Mouse (Mus musculus) adrenal gland, postnatal 4 days (tissue): ENCODE measurements around the gene Cd300ld5. TPM values are rescaled to one million over a fixed set of nuclear protein-coding genes. Genes with fewer than 3 reads are reported as not detected.
"Not testable (repeated sequence)": the region's sequence is repeated elsewhere in the genome, so short reads cannot be mapped to it uniquely, and the experiment has no call there.

Experiments used
- DNase-seq, 2 experiments: peaks; one replicate each; pipeline ENCODE4 v3.0.0; 2021 to 2022; ENCODE audit warnings: low spot score in 2 of 2, mixed read lengths in 2 of 2
- total RNA-seq, 2 experiments: library from RNA; stranded (reverse); gene quantifications; 2 replicates each; pipeline ENCODE4 v1.2.3; 2021

The Cd300ld5 gene
- total RNA-seq, 2 experiments from 2014 or later = 1.0 to 1.8 TPM

GRCm38 (mm10) chr11:115049282-115049895, 11.8 kb upstream of the Cd300ld5 start:
- DNase-seq = no peak

DNA sequence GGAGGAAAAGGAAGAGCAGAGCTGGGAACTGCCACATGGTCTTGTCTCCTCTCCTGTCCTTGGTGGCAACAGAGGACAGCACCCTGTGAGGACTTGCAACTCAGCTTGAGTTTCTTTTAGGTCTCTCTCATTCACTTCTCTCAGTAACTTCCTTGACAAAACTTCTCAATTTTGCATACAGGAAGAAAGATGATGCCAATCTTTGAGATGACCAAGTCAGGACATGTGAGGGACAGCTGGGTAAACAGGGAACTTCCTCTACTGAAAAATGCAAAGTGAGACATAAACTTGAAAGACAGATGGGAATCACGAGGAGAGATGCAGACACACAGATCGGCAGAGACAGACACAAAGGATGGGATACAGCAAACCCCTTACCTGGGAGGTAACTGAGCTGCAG, 10.7 kb upstream of the Cd300ld5 start, which contains the start of gene Cd300ld3:
TSS of gene Cd300ld3 (minus strand) at position 151 of the 400 bp plus-strand sequence.
- no peak for DNase-seq

DNA sequence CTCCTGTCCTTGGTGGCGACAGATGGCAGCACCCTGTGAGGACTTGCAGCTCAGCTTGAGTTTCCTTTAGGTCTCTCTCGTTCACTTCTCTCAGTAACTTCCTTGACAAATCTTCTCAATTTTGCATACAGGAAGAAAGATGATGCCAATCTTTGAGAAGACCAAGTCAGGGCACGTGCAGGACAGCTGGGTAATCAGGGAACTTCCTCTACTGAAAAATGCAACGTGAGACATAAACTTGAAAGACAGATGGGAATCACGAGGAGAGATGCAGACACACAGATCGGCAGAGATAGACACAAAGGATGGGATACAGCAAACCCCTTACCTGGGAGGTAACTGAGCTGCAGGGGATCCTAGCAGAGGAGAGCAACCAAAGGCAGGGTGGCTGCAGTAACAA, 10.7 kb downstream of the Cd300ld5 start, which contains the start of gene Cd300ld4:
TSS of gene Cd300ld4 (minus strand) at position 101 of the 400 bp plus-strand sequence.
- not testable (repeated sequence) for DNase-seq

DNA sequence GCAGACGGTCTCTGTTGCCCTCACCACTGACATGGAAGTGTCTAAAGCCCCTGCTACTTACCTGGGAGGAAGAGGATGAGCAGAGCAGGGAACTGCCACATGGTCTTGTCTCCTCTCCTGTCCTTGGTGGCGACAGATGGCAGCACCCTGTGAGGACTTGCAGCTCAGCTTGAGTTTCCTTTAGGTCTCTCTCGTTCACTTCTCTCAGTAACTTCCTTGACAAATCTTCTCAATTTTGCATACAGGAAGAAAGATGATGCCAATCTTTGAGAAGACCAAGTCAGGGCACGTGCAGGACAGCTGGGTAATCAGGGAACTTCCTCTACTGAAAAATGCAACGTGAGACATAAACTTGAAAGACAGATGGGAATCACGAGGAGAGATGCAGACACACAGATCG, 21.5 kb downstream of the Cd300ld5 start, which contains the start of gene Cd300ld2:
TSS of gene Cd300ld2 (minus strand) at position 101 of the 400 bp plus-strand sequence.
- not testable (repeated sequence) for DNase-seq

DNA sequence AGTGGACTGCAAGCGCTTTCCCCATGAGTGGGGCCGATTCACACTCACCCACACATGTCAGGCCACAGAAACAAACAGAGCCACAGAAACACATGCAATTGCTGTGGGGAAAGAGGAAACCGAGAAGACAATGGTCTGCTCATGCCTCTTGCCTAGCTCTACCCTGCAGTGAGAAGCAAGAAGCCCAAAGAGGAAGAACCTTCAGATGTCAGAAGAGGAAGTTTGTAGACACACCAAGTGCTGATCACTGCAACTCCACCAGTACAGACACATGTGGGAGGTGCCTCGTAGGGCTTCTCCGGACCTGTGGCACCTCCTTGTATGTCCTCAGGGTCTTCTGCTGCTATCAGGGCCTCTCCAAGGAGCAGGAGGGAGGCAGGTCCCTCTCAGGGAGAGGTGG, 33.5 kb downstream of the Cd300ld5 start:
- no peak for DNase-seq

DNA sequence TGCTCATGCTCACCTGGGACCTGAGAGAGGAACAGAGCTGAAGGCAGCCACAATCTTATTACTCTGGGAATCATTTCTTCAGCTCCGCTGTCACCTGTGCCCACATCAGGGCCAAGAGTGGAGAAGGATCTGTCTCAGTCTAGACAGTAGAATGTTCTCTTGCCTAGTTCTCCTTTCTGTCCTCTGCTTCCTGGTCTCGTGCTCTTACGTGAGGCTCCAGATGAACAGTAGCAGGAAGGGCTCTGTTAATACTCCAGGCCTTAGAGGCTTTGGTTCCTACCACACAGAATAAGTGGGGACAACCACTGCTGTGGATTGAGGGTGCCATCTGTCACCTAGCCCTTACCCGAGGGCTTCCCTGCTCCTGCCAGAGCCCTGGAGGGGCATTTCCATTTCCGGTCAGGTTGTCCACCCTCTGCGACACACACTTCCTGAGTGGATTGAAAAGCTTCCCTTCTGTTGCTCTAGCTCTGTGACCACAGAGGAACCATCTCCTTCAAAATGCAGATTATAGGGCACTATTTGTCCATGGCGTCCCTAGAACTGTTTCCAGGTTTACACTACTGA, 36.0 kb downstream of the Cd300ld5 start, which contains the start of gene Cd300c2:
TSS of gene Cd300c2 (minus strand) at position 407 of the 567 bp plus-strand sequence.
- DNase-seq = no peak

DNA sequence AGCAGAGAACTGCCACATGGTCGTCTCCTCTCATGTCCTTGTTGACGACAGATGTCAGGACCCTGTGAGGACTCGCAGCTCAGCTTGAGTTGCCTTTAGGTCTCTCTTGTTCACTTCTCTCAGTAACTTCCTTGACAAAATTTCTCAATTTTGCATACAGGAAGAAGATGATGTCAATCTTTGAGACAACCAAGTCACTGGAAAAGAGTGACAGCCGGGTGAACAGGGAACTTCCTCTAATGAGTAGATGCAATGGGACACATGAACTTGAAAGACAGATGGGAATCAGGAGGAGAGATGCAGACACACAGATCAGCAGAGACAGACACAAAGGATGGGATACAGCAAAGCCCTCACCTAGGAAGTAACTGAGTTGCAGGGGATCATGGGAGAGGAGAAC, 47.8 kb downstream of the Cd300ld5 start, which contains the start of gene Cd300ld:
TSS of gene Cd300ld (minus strand) at position 130 of the 400 bp plus-strand sequence.
- DNase-seq = no peak

- DNase-seq = no peak
Observed at GRCm38 (mm10) chr11:114981866-114982265, 55.7 kb downstream of the Cd300ld5 start.

Other genes with a start within 250 kb of the Cd300ld5 start
- under 1 TPM; 0.50 to 0.59 TPM for gene Btbd17, start 241.8 kb downstream of the Cd300ld5 start, total RNA-seq
- gene Gpr142, start 238.8 kb downstream of the Cd300ld5 start, total RNA-seq = under 1 TPM in 1 of 2 experiments, not detected in 1; 0.36 TPM
- gene Gprc5c, start 186.6 kb downstream of the Cd300ld5 start, total RNA-seq = 10 to 100 TPM; 17.6 to 41.1 TPM
- gene Cd300a, start 147.7 kb downstream of the Cd300ld5 start, total RNA-seq = 1 to 10 TPM; 1.9 to 3.3 TPM
- gene Cd300lb, start 103.4 kb downstream of the Cd300ld5 start, total RNA-seq = under 1 TPM; 0.73 to 0.76 TPM
- not detected for gene Cd300c, start 68.6 kb downstream of the Cd300ld5 start, total RNA-seq
- gene Cd300ld, start 47.8 kb downstream of the Cd300ld5 start, total RNA-seq = under 1 TPM; 0.42 to 0.54 TPM
- 1 to 10 TPM; 4.2 to 4.4 TPM for gene Cd300c2, start 35.9 kb downstream of the Cd300ld5 start, total RNA-seq
- not detected for gene Cd300ld2, start 21.6 kb downstream of the Cd300ld5 start, total RNA-seq
- under 1 TPM; 0.56 to 0.59 TPM for gene Cd300ld4, start 10.8 kb downstream of the Cd300ld5 start, total RNA-seq
- gene Cd300ld3, start 10.6 kb upstream of the Cd300ld5 start, total RNA-seq = 1 to 10 TPM; 4.8 TPM
- under 1 TPM; 0.20 to 0.48 TPM for gene Cd300e, start 24.4 kb upstream of the Cd300ld5 start, total RNA-seq
- 1 to 10 TPM; 2.1 to 2.5 TPM for gene Rab37, start 53.7 kb upstream of the Cd300ld5 start, total RNA-seq
- 1 to 10 TPM; 2.0 to 2.2 TPM for gene Cd300lf, start 96.2 kb upstream of the Cd300ld5 start, total RNA-seq
- 10 to 100 TPM; 28.9 to 37.6 TPM for gene Slc9a3r1, start 125.6 kb upstream of the Cd300ld5 start, total RNA-seq
- 10 to 100 TPM; 11.9 to 12.0 TPM for gene Tmem104, start 149.7 kb upstream of the Cd300ld5 start, total RNA-seq
- 10 to 100 TPM; 21.6 to 22.1 TPM for gene Nat9, start 150.1 kb upstream of the Cd300ld5 start, total RNA-seq
- gene Grin2c, start 229.5 kb upstream of the Cd300ld5 start, total RNA-seq = 1 to 10 TPM; 1.8 to 2.0 TPM
- 100 to 1,000 TPM; 608 to 629 TPM for gene Fdxr, start 239.3 kb upstream of the Cd300ld5 start, total RNA-seq